Mouse (Mus musculus) layer of hippocampus, adult 18-20 months (tissue): Measurements from ENCODE around the gene Pgam5. TPM values are rescaled to one million over a fixed set of nuclear protein-coding genes. Genes with fewer than 3 reads are reported as not detected.

Source experiments
- DNase-seq, 2 experiments: peaks; one replicate each; pipeline ENCODE4 v3.0.0; 2022; ENCODE audit warnings: low spot score in 2 of 2
- long read RNA-seq: library from polyadenylated mRNA; stranded (forward); transcript quantifications from one replicate; pipeline ENCODE4 v2.0.0, GENCODE M21; 2021
- total RNA-seq, 2 experiments: library from RNA; stranded (reverse); gene quantifications; 2 replicates each; pipeline ENCODE4 v1.2.3; 2021

The Pgam5 gene
- total RNA-seq = 10 to 100 TPM; 52.7 to 60.8 TPM
- long read RNA-seq, transcript Pgam5-201 (6 exons, 2,044 nt) = major isoform, 41 of 94 reads
- long read RNA-seq, transcript Pgam5-202 (6 exons, 2,098 nt) = major isoform, 41 of 94 reads
- long read RNA-seq, partial matches to known transcripts = 6 of 94 reads
- long read RNA-seq, other reads (novel, unspliced or antisense) = 6 of 94 reads

- DNase-seq = peak; percentile 77 to 90
Measured at GRCm38 (mm10) chr5:110269141-110270101, at the start of gene Pgam5. TSS of gene Pgam5 (minus strand) at chr5:110269913.

- no peak for DNase-seq
Measured at GRCm38 (mm10) chr5:110313127-110313526, 43.4 kb upstream of the Pgam5 start.

- no peak for DNase-seq
Measured at GRCm38 (mm10) chr5:110308861-110309260, 39.1 kb upstream of the Pgam5 start.

GRCm38 (mm10) chr5:110300591-110300990 lies 30.9 kb upstream of the Pgam5 start:
- DNase-seq = no peak

GRCm38 (mm10) chr5:110296637-110297036 lies 26.9 kb upstream of the Pgam5 start:
- no peak for DNase-seq

GRCm38 (mm10) chr5:110291649-110292048 lies 21.9 kb upstream of the Pgam5 start:
- no peak for DNase-seq

GRCm38 (mm10) chr5:110287084-110287475 lies 17.4 kb upstream of the Pgam5 start:
- DNase-seq = no peak

GRCm38 (mm10) chr5:110286446-110287083 lies 16.9 kb upstream of the Pgam5 start:
- no peak for DNase-seq

GRCm38 (mm10) chr5:110285770-110286445 lies 16.2 kb upstream of the Pgam5 start, which contains the start of the genes Pxmp2 and Pole:
TSS of gene Pxmp2 (minus strand) at chr5:110286186.
TSS of gene Pole (plus strand) at chr5:110286306.
- peak; percentile 64 to 81 for DNase-seq

- DNase-seq = no peak
Measured at GRCm38 (mm10) chr5:110285156-110285555, 15.4 kb upstream of the Pgam5 start.

- DNase-seq = peak in 1 of 2 experiments; percentile 34
Measured at GRCm38 (mm10) chr5:110284536-110284935, 14.8 kb upstream of the Pgam5 start.

GRCm38 (mm10) chr5:110281984-110282383 lies 12.3 kb upstream of the Pgam5 start:
- no peak for DNase-seq

- DNase-seq = no peak
Measured at GRCm38 (mm10) chr5:110276910-110277309, 7.2 kb upstream of the Pgam5 start.

GRCm38 (mm10) chr5:110276391-110276790 lies 6.7 kb upstream of the Pgam5 start:
- DNase-seq = no peak

- no peak for DNase-seq
Measured at GRCm38 (mm10) chr5:110274846-110275245, 5.1 kb upstream of the Pgam5 start.

- DNase-seq = no peak
Measured at GRCm38 (mm10) chr5:110274147-110274546, 4.4 kb upstream of the Pgam5 start.

- DNase-seq = no peak
Measured at GRCm38 (mm10) chr5:110270242-110270641, 529 bp upstream of the Pgam5 start.

GRCm38 (mm10) chr5:110266941-110267340 lies 2.8 kb downstream of the Pgam5 start:
- DNase-seq = no peak

- DNase-seq = no peak
Measured at GRCm38 (mm10) chr5:110244091-110244490, 25.6 kb downstream of the Pgam5 start.

- no peak for DNase-seq
Measured at GRCm38 (mm10) chr5:110232346-110232745, 37.4 kb downstream of the Pgam5 start.

GRCm38 (mm10) chr5:110231638-110232037 lies 38.1 kb downstream of the Pgam5 start:
- DNase-seq = no peak
